Mouse (Mus musculus): ENCODE measurements around the gene Gm29666. TPM values are rescaled to one million over a fixed set of nuclear protein-coding genes. Genes with fewer than 3 reads are reported as not detected.
A peak's percentile ranks its signal among the peaks of the same experiment; 100 is the strongest.
"Not testable (repeated sequence)": the region's sequence is repeated elsewhere in the genome, so short reads cannot be mapped to it uniquely, and the experiment has no call there.

The Gm29666 gene
- total RNA-seq, 2 experiments from 2014 or later = 0.89 to 1.6 TPM

DNA sequence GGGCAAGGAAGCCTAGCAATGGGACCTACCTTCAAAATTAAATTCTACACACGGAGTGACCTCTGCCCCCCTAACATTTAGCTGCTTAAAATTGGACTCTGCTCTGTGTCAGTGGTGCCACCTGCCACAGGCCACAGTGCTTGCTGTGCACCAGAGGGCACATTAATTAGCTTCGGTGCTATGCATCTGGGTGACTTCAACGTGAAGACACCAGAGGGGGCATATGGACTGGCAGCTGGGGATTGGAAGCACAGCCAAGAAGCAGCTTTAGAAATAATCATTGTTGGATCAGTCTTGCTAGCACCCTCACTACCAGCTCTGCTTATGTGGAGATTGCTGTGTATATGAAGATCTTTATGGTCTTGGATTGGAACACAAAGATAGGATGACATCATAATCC is 6.6 kb downstream of the Gm29666 start:
- DNase-seq (ENCODE audit: extremely low spot score in 1 of 2, low spot score in 1 of 2) = no peak

DNA sequence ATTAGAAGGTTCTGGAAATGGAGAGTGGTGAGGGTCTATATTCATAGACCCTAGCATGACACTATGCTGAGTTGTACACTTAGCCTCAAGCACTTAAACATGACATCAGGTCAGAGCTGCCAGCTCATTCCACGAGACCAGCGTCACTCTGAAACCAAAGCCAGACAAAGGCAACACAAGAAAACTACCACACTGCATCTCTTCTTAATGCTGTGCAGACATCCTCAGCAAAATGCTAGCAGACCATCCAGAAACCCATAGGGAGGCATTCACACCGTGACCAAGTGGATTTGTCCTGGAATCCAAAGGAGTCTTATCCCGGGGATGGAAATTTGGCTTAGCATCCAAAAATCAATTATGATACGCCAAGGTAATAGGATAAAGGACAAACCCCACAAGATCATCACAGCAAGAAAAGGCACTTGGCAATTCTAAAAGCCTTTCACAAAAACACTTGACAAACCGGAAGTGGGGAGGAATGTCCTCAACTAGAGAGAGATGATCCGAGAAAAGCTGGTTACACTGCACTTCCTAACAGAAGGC is 15.9 kb downstream of the Gm29666 start:
- DNase-seq (ENCODE audit: extremely low spot score in 1 of 2, low spot score in 1 of 2) = no peak

DNA sequence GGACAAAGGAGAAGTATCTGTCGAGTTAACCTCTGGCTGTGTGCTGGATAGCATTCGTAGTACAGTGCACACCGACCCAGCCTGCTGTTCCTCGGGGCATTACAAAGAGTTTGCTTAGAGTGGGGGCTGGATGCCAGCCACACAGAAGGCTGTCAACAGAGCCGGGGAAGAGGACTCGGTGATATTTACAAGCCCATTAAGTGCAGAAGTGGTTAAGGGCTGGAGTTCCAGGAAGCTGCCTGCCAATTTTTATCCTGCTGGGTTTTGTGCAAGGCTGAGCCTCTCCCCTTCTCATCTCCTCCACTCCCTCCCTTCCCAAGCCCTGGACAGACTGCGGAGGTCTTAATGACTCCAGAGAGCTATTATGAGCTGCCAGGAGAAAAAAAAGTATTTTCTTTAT is 21.8 kb downstream of the Gm29666 start:
- DNase-seq (ENCODE audit: extremely low spot score in 1 of 2, low spot score in 1 of 2) = no peak

DNA sequence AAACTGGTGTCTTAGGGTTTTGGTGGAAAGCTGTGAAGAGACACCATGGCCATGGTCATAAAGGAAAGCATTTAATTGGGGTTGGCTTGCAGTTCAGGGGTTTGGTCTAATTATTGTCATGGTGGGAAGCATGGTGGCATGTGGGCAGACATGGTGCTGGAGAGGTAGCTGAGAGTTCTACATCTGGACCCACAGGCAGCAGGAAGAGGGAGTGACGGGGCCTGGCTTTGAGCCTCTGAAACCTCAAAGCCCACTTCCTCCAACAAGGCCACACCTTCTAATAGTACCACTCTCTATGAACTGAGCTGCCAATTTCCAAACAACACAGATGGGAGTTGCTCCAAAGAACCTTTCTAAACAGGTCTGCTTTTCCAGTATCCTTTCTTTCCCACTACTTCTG is 23.2 kb downstream of the Gm29666 start:
- no peak for DNase-seq (ENCODE audit: extremely low spot score in 1 of 2, low spot score in 1 of 2)

DNA sequence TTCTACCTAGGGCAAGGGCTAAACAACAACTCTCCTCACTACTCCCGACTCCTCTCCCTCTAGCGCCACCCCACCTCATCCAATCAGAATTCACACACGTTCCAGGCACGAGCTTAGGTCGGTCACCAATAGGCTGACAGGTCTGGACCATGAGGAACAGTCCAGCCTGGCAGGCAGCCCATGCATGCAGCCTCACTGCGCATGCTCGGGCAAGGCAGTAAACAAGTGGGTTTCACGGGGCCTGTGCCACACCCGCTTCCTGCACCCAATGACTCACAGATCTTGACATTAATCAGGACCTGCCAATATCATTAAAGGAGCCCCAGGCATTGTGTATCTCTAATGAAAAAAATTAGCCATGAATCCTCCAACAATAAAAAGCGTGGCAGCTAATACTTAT is 23.6 kb downstream of the Gm29666 start:
- DNase-seq (ENCODE audit: extremely low spot score in 1 of 2, low spot score in 1 of 2) = not testable (repeated sequence)

GRCm38 (mm10) chr15:84891658-84892057 is 28.2 kb downstream of the Gm29666 start:
- DNase-seq (ENCODE audit: extremely low spot score in 1 of 2, low spot score in 1 of 2) = peak; percentile 47 to 76

DNA sequence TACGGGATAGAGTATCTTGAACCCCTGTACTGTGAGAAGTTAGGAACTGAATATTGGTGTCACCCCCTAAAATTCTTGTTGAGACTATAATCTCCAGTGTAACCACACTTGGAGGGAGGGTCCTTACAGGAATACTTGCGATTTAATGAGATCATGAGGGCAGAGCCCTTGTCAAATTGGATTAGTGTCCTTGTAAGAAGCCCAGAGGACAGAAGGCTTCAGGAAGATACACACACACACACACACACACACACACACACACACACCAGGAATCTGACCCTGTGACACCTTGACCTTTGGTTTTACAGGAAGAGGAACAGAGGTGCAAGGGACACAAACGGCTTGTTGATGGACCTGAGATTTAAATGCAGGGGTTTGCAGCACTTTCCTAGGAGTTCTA is 28.6 kb downstream of the Gm29666 start:
- DNase-seq (ENCODE audit: extremely low spot score in 1 of 2, low spot score in 1 of 2) = no peak

GRCm38 (mm10) chr15:84888066-84888465 is 31.8 kb downstream of the Gm29666 start:
- peak in 1 of 2 experiments; percentile 50 for DNase-seq (ENCODE audit: extremely low spot score in 1 of 2, low spot score in 1 of 2)

- no peak for DNase-seq (ENCODE audit: extremely low spot score in 1 of 2, low spot score in 1 of 2)
Measured at GRCm38 (mm10) chr15:84877029-84877815, 42.6 kb downstream of the Gm29666 start.

- DNase-seq (ENCODE audit: extremely low spot score in 1 of 2, low spot score in 1 of 2) = no peak
Measured at GRCm38 (mm10) chr15:84873867-84874266, 46.0 kb downstream of the Gm29666 start.

- DNase-seq (ENCODE audit: extremely low spot score in 1 of 2, low spot score in 1 of 2) = no peak
Measured at GRCm38 (mm10) chr15:84873079-84873478, 46.8 kb downstream of the Gm29666 start.

DNA sequence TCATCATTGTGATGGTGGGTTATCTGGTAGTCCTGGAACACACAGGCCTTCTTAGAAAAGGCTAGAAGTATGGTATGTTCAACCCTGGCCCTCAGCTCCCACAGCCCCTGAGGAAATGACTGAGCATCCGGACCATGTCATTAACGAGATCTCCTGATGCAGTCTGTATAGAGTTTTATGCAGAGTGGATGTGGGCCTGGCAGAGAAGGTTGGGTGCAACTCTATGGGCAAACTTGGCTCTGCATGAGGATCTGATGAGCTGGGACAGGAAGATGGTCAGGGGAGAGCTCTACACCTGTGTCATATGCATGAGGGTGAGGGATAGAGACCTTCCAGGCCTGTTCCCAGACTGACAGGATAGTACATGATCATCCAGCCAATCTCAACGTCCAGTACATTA is 48.0 kb downstream of the Gm29666 start:
- no peak for DNase-seq (ENCODE audit: extremely low spot score in 1 of 2, low spot score in 1 of 2)

DNA sequence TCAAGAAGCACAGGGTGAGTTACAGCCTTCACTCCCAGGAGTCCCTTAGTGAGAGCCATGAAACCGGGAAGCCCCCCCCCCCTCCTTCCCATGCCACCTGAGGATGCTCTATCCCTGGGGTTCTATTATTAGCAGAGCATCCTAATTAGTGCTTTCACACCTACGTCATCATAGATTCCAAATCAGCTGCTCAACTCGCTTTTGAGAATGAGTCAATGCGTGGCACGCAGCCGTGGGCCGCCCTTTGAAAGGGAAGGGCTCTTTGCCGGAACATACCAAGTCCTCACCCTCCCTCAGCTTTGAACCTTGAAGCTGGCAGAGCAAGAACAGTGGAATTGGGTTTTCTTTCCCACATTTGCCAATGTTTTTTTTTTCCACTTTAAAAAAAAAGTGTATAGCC is 57.9 kb downstream of the Gm29666 start:
- DNase-seq (ENCODE audit: extremely low spot score in 1 of 2, low spot score in 1 of 2) = no peak

Small RNA genes within 50 kb of the gene (microRNA-seq; reads per million reads assigned to microRNA genes)
- 1,242 to 1,538 reads per million in 2 experiments for gene Mir1249

Other genes with a start within 250 kb of the Gm29666 start
- gene Arhgap8, start 200.0 kb downstream of the Gm29666 start, total RNA-seq (2021) = under 1 TPM; 0.25 to 0.33 TPM
- gene Phf21b, start 64.0 kb downstream of the Gm29666 start, total RNA-seq (2021) = 10 to 100 TPM in 1 of 2 experiments, 1 to 10 TPM in 1; 6.4 to 10.1 TPM
- gene Nup50, start 3.4 kb upstream of the Gm29666 start, total RNA-seq (2021) = 10 to 100 TPM; 31.0 to 32.5 TPM
- 10 to 100 TPM; 80.6 to 99.0 TPM for gene 5031439G07Rik, start 68.5 kb upstream of the Gm29666 start, total RNA-seq (2021)
- gene Upk3a, start 97.1 kb upstream of the Gm29666 start, total RNA-seq (2021) = not detected
- gene Fam118a, start 108.9 kb upstream of the Gm29666 start, total RNA-seq (2021) = 10 to 100 TPM; 29.6 to 31.6 TPM
- gene Smc1b, start 211.9 kb upstream of the Gm29666 start, total RNA-seq (2021) = under 1 TPM in 1 of 2 experiments, not detected in 1; 0.16 TPM
- under 1 TPM in 1 of 2 experiments, not detected in 1; 0.52 TPM for gene Ribc2, start 212.0 kb upstream of the Gm29666 start, total RNA-seq (2021)